Mouse (Mus musculus) embryonic fibroblast, embryonic 13.5 days (primary cell): ENCODE measurements around the gene Micall1.

ENCODE experiments used
- CTCF ChIP-seq: IDR thresholded peaks from 2 replicates; pipeline ENCODE4 v1.5.1; 2011; ENCODE audit warnings: mild to moderate bottlenecking, control low read depth, low read length, moderate library complexity, borderline replicate concordance; ENCODE audit not compliant: insufficient read depth
- POLR2A ChIP-seq: IDR thresholded peaks from 2 replicates; pipeline ENCODE4 v1.6.1; 2011; ENCODE audit warnings: low read depth, mild to moderate bottlenecking, control low read depth, low read length, moderate library complexity

DNA sequence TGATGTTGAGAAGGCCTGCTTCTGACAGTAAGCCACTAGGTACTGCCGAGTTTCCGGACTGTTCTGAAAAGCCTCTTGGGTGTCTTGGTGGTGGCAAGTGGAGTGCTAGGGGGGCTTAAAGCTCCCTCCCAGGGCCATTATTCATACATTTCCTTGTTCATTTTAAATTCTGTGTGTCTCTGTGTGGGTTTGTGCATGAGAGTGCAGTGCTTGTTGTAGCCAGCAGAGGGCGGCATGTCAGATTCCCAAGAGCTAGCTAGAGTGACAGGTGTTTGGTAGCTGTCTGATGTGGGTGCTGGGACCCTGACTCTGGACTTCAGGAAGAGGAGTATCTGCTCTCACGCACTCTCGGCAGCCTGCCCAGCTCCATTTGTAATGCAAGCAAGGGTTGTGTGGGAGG is 19.5 kb downstream of the Micall1 start:
- TF ChIP-seq CTCF (0 out of 2 replicates have a peak, but pooled peaks have one; percentile 9), POLR2A (no peak)
